Mouse (Mus musculus): ENCODE data around the gene Vmn1r58.

GRCm38 (mm10) chr7:5406201-5406600 is 7.0 kb downstream of the Vmn1r58 start:
- TF ChIP-seq POLR2A (IDR thresholded peaks at IDR 0.05; ENCODE audit: low read depth, low read length) (no peak), CTCF (IDR thresholded peaks at IDR 0.05; ENCODE audit: borderline replicate concordance, insufficient read depth, low read length) (no peak)

Measured in embryonic fibroblast, embryonic 13.5 days (primary cell).